Mouse (Mus musculus) embryonic facial prominence, embryonic 11.5 days (tissue): ENCODE results near the gene Kif7. TPM values are rescaled to one million over a fixed set of nuclear protein-coding genes. Genes with fewer than 3 reads are reported as not detected.

Experiments used
- ATAC-seq: fragments of 200-750 bp; cut with Nextera tagmentation; replicated peaks from 2 replicates; pipeline ENCODE4 v1.8.0; 2017; ENCODE audit warnings: low read depth; ENCODE audit not compliant: insufficient number of reproducible peaks, low FRiP score, low TSS enrichment
- DNase-seq: peaks from one replicate; pipeline ENCODE4 v3.0.0-alpha.2; 2015; ENCODE audit warnings: low spot score
- H3K27ac ChIP-seq: fragments of 300-500 bp; sonication (generic); replicated peaks from 2 replicates; pipeline ENCODE4 v1.5.1; 2014; ENCODE audit warnings: mild to moderate bottlenecking, low read depth, low read length, control low read depth
- H3K27me3 ChIP-seq: fragments of 300-500 bp; sonication (generic); 2 replicates; pipeline ENCODE4 v1.6.1; 2014; ENCODE audit warnings: mild to moderate bottlenecking, low read length, moderate library complexity, mixed read lengths; ENCODE audit not compliant: control insufficient read depth, insufficient read depth
- H3K36me3 ChIP-seq: fragments of 300-500 bp; sonication (generic); replicated peaks from 2 replicates; pipeline ENCODE4 v1.6.1; 2014; ENCODE audit warnings: low read depth, mild to moderate bottlenecking, low read length, moderate library complexity, mixed read lengths; ENCODE audit not compliant: control insufficient read depth, insufficient read depth
- H3K4me1 ChIP-seq: fragments of 300-500 bp; sonication (generic); 2 replicates; pipeline ENCODE4 v1.6.1; 2014; ENCODE audit warnings: low read length, mixed read lengths; ENCODE audit not compliant: control insufficient read depth, insufficient read depth
- H3K4me2 ChIP-seq: fragments of 300-500 bp; sonication (generic); 2 replicates; pipeline ENCODE4 v1.6.1; 2014; ENCODE audit warnings: low read depth, mild to moderate bottlenecking, control low read depth, low read length, moderate library complexity
- H3K4me3 ChIP-seq: fragments of 300-500 bp; sonication (generic); 2 replicates; pipeline ENCODE4 v1.5.1; 2014; ENCODE audit warnings: low read depth, low read length, control low read depth
- H3K9ac ChIP-seq: fragments of 300-500 bp; sonication (generic); replicated peaks from 2 replicates; pipeline ENCODE4 v1.6.1; 2014; ENCODE audit warnings: mild to moderate bottlenecking, control low read depth, low read length
- H3K9me3 ChIP-seq: fragments of 300-500 bp; sonication (generic); replicated peaks from 2 replicates; pipeline ENCODE4 v1.6.1; 2016; ENCODE audit warnings: mild to moderate bottlenecking, low read length, inconsistent platforms, mixed read lengths; ENCODE audit not compliant: control insufficient read depth
- WGBS: fragments of 180-500 bp; shearing (Covaris S2); extraction: QIAGEN DNeasy Blood & Tissue Kit; methylation state at CpG from one replicate; pipeline ENCODE4 v1.1.7; 2014; 5-methylcytosine and 5-hydroxymethylcytosine counted together
- polyA plus RNA-seq: library from polyadenylated mRNA; unstranded; fragments of >200 nt; fragmentation: Nextera tagmentation; extraction: Ambion mirVana; gene quantifications from 2 replicates; pipeline ENCODE4 v1.2.1, GENCODE M21; 2014

Gene Kif7
- polyA plus RNA-seq, 1 experiment from 2014 or later = 4.5 TPM

GRCm38 (mm10) chr7:79661253-79661890 is 54.1 kb downstream of the Kif7 start:
- H3K9ac ChIP-seq = peak overlapping the region; percentile 81
- H3K27me3 ChIP-seq = no peaks in the 10 kb centered on the region
- DNase-seq (no peak), ATAC-seq (no peak)
- no peak overlapping the region for H3K27ac ChIP-seq
- peak overlapping the region; percentile 87 for H3K4me3 ChIP-seq
- H3K4me2 ChIP-seq = peak overlapping the region; percentile 89
- H3K36me3 ChIP-seq = no peaks in the 10 kb centered on the region; the same call in 1 of the 2 replicates
- H3K9me3 ChIP-seq = no peaks in the 10 kb centered on the region
- WGBS = 16% methylated on average over 5 of the region's 5 CpGs
- H3K4me1 ChIP-seq = no peaks in the 10 kb centered on the region

GRCm38 (mm10) chr7:79660291-79661150 is 55.0 kb downstream of the Kif7 start:
- Histone ChIP-seq H3K27ac (0 out of 2 replicates have a peak overlapping the region, but pooled peaks have one; percentile 5), H3K27me3 (no peaks in the 10 kb centered on the region), H3K4me3 (peak overlapping the region; percentile 87), H3K4me2 (peak overlapping the region; percentile 89), H3K9ac (peak overlapping the region; percentile 81), H3K9me3 (no peaks in the 10 kb centered on the region), H3K4me1 (no peaks in the 10 kb centered on the region), H3K36me3 (no peaks in the 10 kb centered on the region; the same call in 1 of the 2 replicates)
- ATAC-seq (peak; percentile 58), DNase-seq (peak; percentile 15)
- WGBS = under 1% methylated on average over 73 of the region's 73 CpGs

GRCm38 (mm10) chr7:79659578-79660290 is 55.8 kb downstream of the Kif7 start, which contains the start of gene Ticrr:
TSS of gene Ticrr (plus strand) at chr7:79660196.
- H3K4me1 ChIP-seq = no peaks in the 10 kb centered on the region
- under 1% methylated on average over 39 of the region's 39 CpGs for WGBS
- H3K27me3 ChIP-seq = no peaks in the 10 kb centered on the region
- H3K9ac ChIP-seq = peak within 1 kb of the TSS; percentile 81
- H3K9me3 ChIP-seq = no peaks in the 10 kb centered on the region
- no peaks in the 10 kb centered on the region; the same call in 1 of the 2 replicates for H3K36me3 ChIP-seq
- peak; percentile 98 for DNase-seq
- H3K4me2 ChIP-seq = peak within 1 kb of the TSS; percentile 89
- peak within 1 kb of the TSS; percentile 87 for H3K4me3 ChIP-seq
- 0 out of 2 replicates have a peak within 1 kb of the TSS, but pooled peaks have one; percentile 5 for H3K27ac ChIP-seq
- ATAC-seq = peak; percentile 96

- DNase-seq (no peak), ATAC-seq (no peak)
- Histone ChIP-seq H3K9me3 (no peaks in the 10 kb centered on the region), H3K36me3 (no peaks in the 10 kb centered on the region), H3K27me3 (no peaks in the 10 kb centered on the region), H3K4me1 (no peaks in the 10 kb centered on the region), H3K27ac (no peak overlapping the region), H3K4me2 (no peak overlapping the region), H3K9ac (no peak overlapping the region), H3K4me3 (no peak overlapping the region)
- WGBS = 10% methylated on average over 1 of the region's 1 CpGs
Measured at GRCm38 (mm10) chr7:79654586-79654985, 60.9 kb downstream of the Kif7 start.

- H3K4me1 ChIP-seq = no peaks in the 10 kb centered on the region
- WGBS = 77% methylated on average over 1 of the region's 1 CpGs
- DNase-seq (no peak), ATAC-seq (no peak)
- H3K27me3 ChIP-seq = no peaks in the 10 kb centered on the region
- H3K36me3 ChIP-seq = no peaks in the 10 kb centered on the region
- no peak overlapping the region for H3K4me3 ChIP-seq
- no peak overlapping the region for H3K4me2 ChIP-seq
- H3K9me3 ChIP-seq = no peaks in the 10 kb centered on the region
- H3K9ac ChIP-seq = no peak overlapping the region
- no peak overlapping the region for H3K27ac ChIP-seq
Measured at GRCm38 (mm10) chr7:79654185-79654584, 61.3 kb downstream of the Kif7 start.

GRCm38 (mm10) chr7:79649005-79649404 is 66.5 kb downstream of the Kif7 start:
- no peaks in the 10 kb centered on the region for H3K36me3 ChIP-seq
- no peak overlapping the region for H3K27ac ChIP-seq
- no peaks in the 10 kb centered on the region for H3K4me1 ChIP-seq
- WGBS = 5% methylated on average over 3 of the region's 3 CpGs
- H3K9ac ChIP-seq = no peak overlapping the region
- no peak overlapping the region for H3K4me2 ChIP-seq
- ATAC-seq (no peak), DNase-seq (peak; percentile 76)
- no peaks in the 10 kb centered on the region for H3K9me3 ChIP-seq
- no peak overlapping the region for H3K4me3 ChIP-seq
- no peaks in the 10 kb centered on the region for H3K27me3 ChIP-seq
